ENCODE assay signal across 8 mouse cellular contexts in genomic region chrX:93832337-93832884, GRCm38 (mm10). TPM values are rescaled to one million over a fixed set of nuclear protein-coding genes. Genes with fewer than 3 reads are reported as not detected.
DNase-seq lines count a peak whose midpoint lies in the region; ATAC-seq and TF ChIP-seq lines count a peak whose summit lies in the region.

No protein-coding gene starts in this region.

- TF ChIP-seq EP300 in ES-Bruce4 (IDR thresholded peaks at IDR 0.05; ENCODE audit: insufficient read depth, low read depth, low read length) = no peak

- intact Hi-C loops in heart, postnatal 10 days (cut with DNase I) = no loop called here

- peak overlapping the region; percentile 64 for H3K4me2 ChIP-seq in heart, embryonic 11.5 days
- peak overlapping the region; percentile 53 for H3K4me2 ChIP-seq in heart, embryonic 16.5 days (ENCODE audit: low read depth, low read length)

- no peaks in the 10 kb centered on the region for H3K27me3 ChIP-seq in heart, embryonic 11.5 days (ENCODE audit: control insufficient read depth, insufficient read depth, low read length)
- no peaks in the 10 kb centered on the region for H3K27me3 ChIP-seq in ES-Bruce4 (ENCODE audit: control insufficient read depth, insufficient read depth, low read length, poor library complexity, severe bottlenecking)
- no peaks in the 10 kb centered on the region for H3K27me3 ChIP-seq in heart, embryonic 16.5 days (ENCODE audit: control insufficient read depth, insufficient read depth, low read length)

- DNase-seq in heart, postnatal 10 days = no peak
- DNase-seq in urinary bladder, adult 18-20 months (ENCODE audit: low spot score in 2 of 2) = no peak
- no peak for DNase-seq in gastrocnemius, postnatal 4 days (ENCODE audit: low spot score in 2 of 2)
- no peak for DNase-seq in frontal cortex, postnatal 25 days (ENCODE audit: low spot score in 2 of 2)

- peak; percentile 35; the same call in 1 of the 2 replicates for ATAC-seq in heart, embryonic 11.5 days (replicated peaks; ENCODE audit: insufficient number of reproducible peaks, low FRiP score, low TSS enrichment)
- no peak for ATAC-seq in heart, embryonic 16.5 days (replicated peaks; ENCODE audit: extremely low read depth, insufficient read depth, low FRiP score)
- peak; percentile 3; the same call in 1 of the 2 replicates for ATAC-seq in megakaryocyte progenitor cell, adult 5-6 weeks (replicated peaks; ENCODE audit: poor library complexity)

- peak; percentile 1 for TF ChIP-seq POLR2A in ES-Bruce4 (IDR thresholded peaks at IDR 0.05; ENCODE audit: insufficient read depth, low read length)

- H3K36me3 ChIP-seq in heart, embryonic 11.5 days (ENCODE audit: control insufficient read depth, insufficient read depth, low read length) = no peaks in the 10 kb centered on the region
- H3K36me3 ChIP-seq in ES-Bruce4 (ENCODE audit: control insufficient read depth, insufficient read depth, low read length, poor library complexity, severe bottlenecking) = no peaks in the 10 kb centered on the region
- H3K36me3 ChIP-seq in heart, embryonic 16.5 days (ENCODE audit: control insufficient read depth, insufficient read depth) = no peaks in the 10 kb centered on the region

- peak overlapping the region; percentile 69 for H3K9ac ChIP-seq in heart, embryonic 11.5 days (ENCODE audit: low read depth, low read length)
- peak overlapping the region; percentile 94 for H3K9ac ChIP-seq in ES-Bruce4 (ENCODE audit: low read depth, poor library complexity, severe bottlenecking)
- H3K9ac ChIP-seq in heart, embryonic 16.5 days (ENCODE audit: low read length) = peak overlapping the region; percentile 72

- no peak for TF ChIP-seq CTCF in ES-Bruce4 (IDR thresholded peaks at IDR 0.05; ENCODE audit: low read depth, low read length)

- WGBS in heart, embryonic 11.5 days (ENCODE audit: insufficient replicate concordance) = 22% methylated on average over 14 of the region's 14 CpGs
- 34% methylated on average over 14 of the region's 14 CpGs for WGBS in heart, embryonic 16.5 days

- peak overlapping the region; percentile 58 for H3K4me3 ChIP-seq in heart, embryonic 11.5 days (ENCODE audit: low read depth, low read length)
- peak overlapping the region; percentile 98 for H3K4me3 ChIP-seq in ES-Bruce4 (ENCODE audit: low read depth, low read length)
- H3K4me3 ChIP-seq in heart, embryonic 16.5 days (ENCODE audit: low read length) = peak overlapping the region; percentile 70

- no peaks in the 10 kb centered on the region for H3K4me1 ChIP-seq in heart, embryonic 11.5 days (ENCODE audit: control insufficient read depth, insufficient read depth, low read length)
- no peaks in the 10 kb centered on the region for H3K4me1 ChIP-seq in ES-Bruce4 (ENCODE audit: control insufficient read depth, insufficient read depth, low read length)
- peaks cover 4% of the 10 kb centered on the region; the same call in 1 of the 2 replicates for H3K4me1 ChIP-seq in heart, embryonic 16.5 days (ENCODE audit: control insufficient read depth, insufficient read depth, low read length)

- no peaks in the 10 kb centered on the region for H3K9me3 ChIP-seq in heart, embryonic 11.5 days (replicated peaks; ENCODE audit: control insufficient read depth, low read length)
- no peaks in the 10 kb centered on the region for H3K9me3 ChIP-seq in ES-Bruce4 (replicated peaks; ENCODE audit: control insufficient read depth, insufficient read depth, low read length, poor library complexity, severe bottlenecking)
- no peaks in the 10 kb centered on the region for H3K9me3 ChIP-seq in heart, embryonic 16.5 days (replicated peaks; ENCODE audit: control insufficient read depth, low read length)

- H3K27ac ChIP-seq in heart, embryonic 11.5 days (ENCODE audit: low read depth, low read length) = peak overlapping the region; percentile 91
- peak overlapping the region; percentile 69 for H3K27ac ChIP-seq in ES-Bruce4 (ENCODE audit: insufficient read depth, low read length)
- H3K27ac ChIP-seq in heart, embryonic 16.5 days (ENCODE audit: low read length) = peak overlapping the region; percentile 91

RNA-seq across cellular contexts. Expression of gene Pdk3, which starts 0.4 kb away (rescaled TPM):
- polyA plus RNA-seq in heart, embryonic 11.5 days (2014; fragmentation: Nextera tagmentation; extraction: Ambion mirVana) = 170 and 181 TPM in 2 replicates
- 10 to 100 TPM; 13.5 to 14.5 TPM for total RNA-seq in heart, postnatal 10 days (2021)
- 40.9 and 41.6 TPM in 2 replicates for polyA plus RNA-seq in ES-Bruce4 (2011; ENCODE audit: insufficient read depth, insufficient read length, low read depth, missing spikeins)
- polyA plus RNA-seq in heart, embryonic 16.5 days (2015; fragmentation: Nextera tagmentation; extraction: Ambion mirVana) = 101 TPM in 2 replicates
- total RNA-seq in megakaryocyte progenitor cell, adult 5-6 weeks (2015) = 90.5 and 95.2 TPM in 2 replicates
- 47.6 and 59.3 TPM in 2 replicates for total RNA-seq in megakaryocyte progenitor cell, adult 5-6 weeks (2017)
- total RNA-seq in gastrocnemius, postnatal 4 days (2021) = 10 to 100 TPM; 21.5 to 24.5 TPM
